ENCODE assay signal across 12 mouse cellular contexts in the genomic region with DNA sequence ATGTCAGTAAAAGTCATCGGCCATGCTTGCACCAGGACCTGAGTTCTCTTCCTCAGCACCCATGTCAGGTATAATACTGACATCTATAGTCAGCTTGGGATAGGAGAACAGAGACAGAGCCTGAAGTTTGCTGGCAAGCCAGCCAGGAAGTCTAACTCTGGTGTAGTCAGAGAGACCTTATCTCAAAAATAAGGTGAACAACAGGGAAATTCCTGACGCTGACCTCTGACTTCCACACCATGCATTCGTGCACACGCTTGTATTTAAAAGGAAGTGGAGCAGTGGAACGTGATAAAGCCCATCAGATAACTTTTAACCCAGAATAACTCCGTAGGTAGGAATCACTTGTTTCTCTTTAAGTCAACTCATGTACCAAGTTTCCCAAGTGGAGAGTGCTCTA. TPM values are rescaled to one million over a fixed set of nuclear protein-coding genes. Genes with fewer than 3 reads are reported as not detected.
DNase-seq lines count a peak whose midpoint lies in the region; ATAC-seq and TF ChIP-seq lines count a peak whose summit lies in the region.
"Had no signal": no experiment of that assay in that cellular context is flagged by ENCODE, and none has a peak within 500 bp of the region (broad histone marks: within the 10 kb centered on the region; RNA-seq: fewer than 3 reads in every experiment).

No protein-coding gene starts in this region.

- ATAC-seq in common myeloid progenitor, adult 5-6 weeks (replicated peaks; ENCODE audit: low read depth, poor library complexity, severe bottlenecking): 0 out of 2 replicates have a peak, but pooled peaks have one; percentile 15
- ATAC-seq in intestine, postnatal 0 days: peak; percentile 68
- ATAC-seq in liver, embryonic 14.5 days (ENCODE audit: insufficient read depth): 0 out of 2 replicates have a peak, but pooled peaks have one; percentile 27

- no peaks in the 10 kb centered on the region for H3K27me3 ChIP-seq in CH12.LX (replicated peaks)
- H3K27me3 ChIP-seq in intestine, postnatal 0 days (replicated peaks; ENCODE audit: control insufficient read depth, insufficient read depth, low read length): no peaks in the 10 kb centered on the region
- H3K27me3 ChIP-seq in liver, embryonic 14.5 days (ENCODE audit: control insufficient read depth, insufficient read depth, low read length): no peaks in the 10 kb centered on the region
- H3K27me3 ChIP-seq: embryonic facial prominence, embryonic 13.5 days; limb, embryonic 12.5 days had no signal

- 0 out of 4 replicates have a peak, but pooled peaks of 1 of the 2 experiments have one; percentile 9 for TF ChIP-seq CTCF in CH12.LX (conservative IDR thresholded peaks at IDR 0.05 in 1 of 2, IDR thresholded peaks at IDR 0.05 in 1 of 2; ENCODE audit: low read depth in 2 of 2, low read length in 2 of 2)
- TF ChIP-seq CTCF in intestine, postnatal 0 days (IDR thresholded peaks at IDR 0.05; ENCODE audit: low read depth): peak; percentile 39
- no peak for TF ChIP-seq CTCF in liver, embryonic 14.5 days (IDR thresholded peaks at IDR 0.05; ENCODE audit: low read depth)

- DNase-seq in CH12.LX (ENCODE audit: extremely low read depth): no peak
- no peak for DNase-seq in liver, embryonic 14.5 days (ENCODE audit: low read depth in 3 of 3, low spot score in 3 of 3)
- DNase-seq in left cerebral cortex, postnatal 10 days (ENCODE audit: extremely low spot score in 1 of 2, low spot score in 2 of 2): no peak
- no peak for DNase-seq in layer of hippocampus, adult 18-20 months (ENCODE audit: low spot score in 2 of 2)
- no peak for DNase-seq in left cerebral cortex, postnatal 4 days
- DNase-seq: adrenal gland, adult 8-10 months; cerebellum, adult 2 months; right cerebral cortex, postnatal 25 days had no signal

- TF ChIP-seq POLR2A in CH12.LX (IDR thresholded peaks at IDR 0.05; ENCODE audit: low read depth, low read length): no peak

- no peaks in the 10 kb centered on the region for H3K79me2 ChIP-seq in CH12.LX (replicated peaks; ENCODE audit: control insufficient read depth, extremely low read depth, insufficient read depth, poor library complexity, severe bottlenecking)

- H3K4me2 ChIP-seq in CH12.LX (ENCODE audit: insufficient read depth, low read depth, poor library complexity, severe bottlenecking): no peak overlapping the region
- H3K4me2 ChIP-seq in intestine, postnatal 0 days (replicated peaks; ENCODE audit: low read depth): peak overlapping the region; percentile 37
- H3K4me2 ChIP-seq in liver, embryonic 14.5 days (ENCODE audit: low read depth): no peak overlapping the region
- H3K4me2 ChIP-seq: embryonic facial prominence, embryonic 13.5 days; limb, embryonic 12.5 days had no signal

- no peaks in the 10 kb centered on the region for H3K4me1 ChIP-seq in CH12.LX (ENCODE audit: control insufficient read depth in 1 of 2, insufficient read depth in 2 of 2)
- peaks cover 8% of the 10 kb centered on the region for H3K4me1 ChIP-seq in intestine, postnatal 0 days (replicated peaks; ENCODE audit: control insufficient read depth, insufficient read depth, low read length)
- H3K4me1 ChIP-seq in liver, embryonic 14.5 days (replicated peaks; ENCODE audit: control insufficient read depth in 2 of 2, insufficient read depth in 2 of 2, low read length in 1 of 2): peaks cover 27 to 29% of the 10 kb centered on the region in 2 experiments

- no peak overlapping the region for H3K9ac ChIP-seq in CH12.LX (ENCODE audit: insufficient read depth, low read depth)
- no peak overlapping the region for H3K9ac ChIP-seq in intestine, postnatal 0 days (ENCODE audit: low read depth, low read length)
- 0 out of 2 replicates have a peak overlapping the region, but pooled peaks have one; percentile 2 for H3K9ac ChIP-seq in liver, embryonic 14.5 days (replicated peaks)
- H3K9ac ChIP-seq: embryonic facial prominence, embryonic 13.5 days; limb, embryonic 12.5 days had no signal

- TF ChIP-seq RAD21 in CH12.LX (IDR thresholded peaks at IDR 0.05; ENCODE audit: low read depth, low read length): peak; percentile 7

- 31% methylated on average over 6 of the region's 6 CpGs for WGBS in intestine, postnatal 0 days
- WGBS in liver, embryonic 14.5 days (ENCODE audit: insufficient replicate concordance): 18% methylated on average over 6 of the region's 6 CpGs

- TF ChIP-seq EP300 in CH12.LX (IDR thresholded peaks at IDR 0.05; ENCODE audit: low read length): no peak
- TF ChIP-seq EP300 in liver, embryonic 14.5 days (IDR thresholded peaks at IDR 0.05; ENCODE audit: low read depth): no peak

- no peaks in the 10 kb centered on the region for H3K9me3 ChIP-seq in CH12.LX (replicated peaks; ENCODE audit: low read length)
- H3K9me3 ChIP-seq in intestine, postnatal 0 days (ENCODE audit: control insufficient read depth): no peaks in the 10 kb centered on the region
- H3K9me3 ChIP-seq in liver, embryonic 14.5 days (ENCODE audit: control insufficient read depth, low read length): no peaks in the 10 kb centered on the region
- H3K9me3 ChIP-seq: embryonic facial prominence, embryonic 13.5 days; limb, embryonic 12.5 days had no signal

- H3K4me3 ChIP-seq in CH12.LX (replicated peaks in 1 of 3; ENCODE audit: low read depth in 2 of 3, low read length in 2 of 3, poor library complexity in 1 of 3): no peak overlapping the region
- H3K4me3 ChIP-seq in intestine, postnatal 0 days (ENCODE audit: low read depth, low read length): no peak overlapping the region
- no peak overlapping the region for H3K4me3 ChIP-seq in liver, embryonic 14.5 days (ENCODE audit: insufficient read depth in 1 of 2, low read depth in 2 of 2, low read length in 2 of 2)
- H3K4me3 ChIP-seq: embryonic facial prominence, embryonic 13.5 days; limb, embryonic 12.5 days had no signal

- dilution Hi-C loops in CH12.LX (cut with MboI; ENCODE audit: extremely low pct_ligation_motif_present, extremely low pct_unique_long_range_greater_than_20kb, low sequenced_read_pairs): no loop called here

- H3K36me3 ChIP-seq in CH12.LX (replicated peaks in 1 of 2; ENCODE audit: control insufficient read depth in 1 of 2, insufficient read depth in 1 of 2, low read length in 1 of 2): peaks cover 0 to 2% of the 10 kb centered on the region in 2 experiments
- H3K36me3 ChIP-seq in intestine, postnatal 0 days (ENCODE audit: control insufficient read depth, insufficient read depth): no peaks in the 10 kb centered on the region
- no peaks in the 10 kb centered on the region for H3K36me3 ChIP-seq in liver, embryonic 14.5 days (replicated peaks; ENCODE audit: control insufficient read depth, insufficient read depth, low read depth)
- H3K36me3 ChIP-seq: embryonic facial prominence, embryonic 13.5 days; limb, embryonic 12.5 days had no signal

- intact Hi-C loops in left cerebral cortex, postnatal 10 days (cut with DNase I): no loop called here
- intact Hi-C loops in left cerebral cortex, postnatal 4 days (cut with DNase I): no loop called here

- in situ Hi-C loops in CH12.LX (cut with MboI; ENCODE audit: low pct_ligation_motif_present, low pct_unique_long_range_greater_than_20kb, low sequenced_read_pairs): no loop called here

- no peak overlapping the region for H3K27ac ChIP-seq in CH12.LX (ENCODE audit: insufficient read depth, low read depth)
- no peak overlapping the region for H3K27ac ChIP-seq in intestine, postnatal 0 days (ENCODE audit: low read depth, low read length)
- H3K27ac ChIP-seq in liver, embryonic 14.5 days: no peak overlapping the region
- H3K27ac ChIP-seq: embryonic facial prominence, embryonic 13.5 days; limb, embryonic 12.5 days had no signal

TF ChIP-seq in CH12.LX, 34 proteins besides CTCF, POLR2A, EP300 and RAD21:
- TF ChIP-seq POLR2AphosphoS2 (IDR thresholded peaks at IDR 0.05; ENCODE audit: low read depth, low read length) (no peak), CHD2 (IDR thresholded peaks at IDR 0.05; ENCODE audit: low read length) (no peak), JUN (IDR thresholded peaks at IDR 0.05; ENCODE audit: insufficient read depth, low read depth, low read length) (no peak), MEF2A (IDR thresholded peaks at IDR 0.05; ENCODE audit: borderline replicate concordance, low read depth, low read length) (no peak), MXI1 (IDR thresholded peaks at IDR 0.05; ENCODE audit: low read depth, low read length) (no peak), CHD1 (IDR thresholded peaks at IDR 0.05; ENCODE audit: low read depth, low read length) (no peak), SIN3A (IDR thresholded peaks at IDR 0.05; ENCODE audit: low read length) (no peak)

RNA-seq across cellular contexts. Expression of gene Aplp2, which starts 6.9 kb away (rescaled TPM):
- total RNA-seq in CH12.LX (2012; rRNA removed) (26.0 and 30.4 TPM in 2 replicates), CH12.LX (2014; rRNA removed) (39.1 and 44.3 TPM in 2 replicates)
- polyA plus RNA-seq in CH12.LX (2012; ENCODE audit: insufficient read length, low read depth): 52.7 and 55.1 TPM in 2 replicates
- 79.4 and 86.3 TPM in 2 replicates for total RNA-seq in common myeloid progenitor, adult 5-6 weeks (2017)
- polyA plus RNA-seq in intestine, postnatal 0 days (2015; fragmentation: Nextera tagmentation; extraction: Ambion mirVana): 143 and 144 TPM in 2 replicates
- polyA plus RNA-seq in liver, embryonic 14.5 days (2012; rRNA removed): 111 and 120 TPM in 2 replicates
- 163 and 182 TPM in 2 replicates for polyA plus RNA-seq in liver, embryonic 14.5 days (2014; fragmentation: Nextera tagmentation; extraction: Ambion mirVana)
- total RNA-seq in left cerebral cortex, postnatal 10 days (2021): 100 to 1,000 TPM; 480 to 510 TPM
- 100 to 1,000 TPM; 460 to 466 TPM for total RNA-seq in layer of hippocampus, adult 18-20 months (2021)
- 100 to 1,000 TPM; 305 to 324 TPM for total RNA-seq in left cerebral cortex, postnatal 4 days (2021)

Comparison
In these comparisons a context has a peak if more than half of its experiments do, and no peak if none do; other contexts are left out.
1. ATAC-seq: peak in every context shown above with its lines; median percentile 68 in intestine, postnatal 0 days; 27 in liver, embryonic 14.5 days; 15 in common myeloid progenitor, adult 5-6 weeks.